Mouse (Mus musculus): ENCODE data around the gene Tmem81.
"Not testable (repeated sequence)": the region's sequence is repeated elsewhere in the genome, so short reads cannot be mapped to it uniquely, and the experiment has no call there.

Gene Tmem81

GRCm38 (mm10) chr1:132506058-132506457 is at the start of gene Tmem81:
Gene Tmem81 (plus strand): TSS chr1:132506230.
- DNase-seq (ENCODE audit: low spot score): no peak

GRCm38 (mm10) chr1:132464651-132465050 is 41.4 kb upstream of the Tmem81 start:
- DNase-seq (ENCODE audit: low spot score): no peak

- DNase-seq (ENCODE audit: low spot score): peak; percentile 39
These were observed 37.1 kb upstream of the Tmem81 start for GRCm38 (mm10) chr1:132468926-132469325.

- DNase-seq (ENCODE audit: low spot score): no peak
These were observed 36.5 kb upstream of the Tmem81 start for GRCm38 (mm10) chr1:132469519-132469918.

- not testable (repeated sequence) for DNase-seq (ENCODE audit: low spot score)
These were observed 36.0 kb upstream of the Tmem81 start for GRCm38 (mm10) chr1:132470031-132470430.

- no peak for DNase-seq (ENCODE audit: low spot score)
These were observed 35.0 kb upstream of the Tmem81 start for GRCm38 (mm10) chr1:132471032-132471431.

GRCm38 (mm10) chr1:132471499-132471898 is 34.5 kb upstream of the Tmem81 start:
- DNase-seq (ENCODE audit: low spot score): no peak

- DNase-seq (ENCODE audit: low spot score): no peak
These were observed 33.5 kb upstream of the Tmem81 start for GRCm38 (mm10) chr1:132472537-132472936.

- DNase-seq (ENCODE audit: low spot score): no peak
These were observed 31.5 kb upstream of the Tmem81 start for GRCm38 (mm10) chr1:132474496-132474895.

- no peak for DNase-seq (ENCODE audit: low spot score)
These were observed 29.5 kb upstream of the Tmem81 start for GRCm38 (mm10) chr1:132476575-132476927.

GRCm38 (mm10) chr1:132476928-132477691 is 28.9 kb upstream of the Tmem81 start, which contains the start of gene Rbbp5:
Gene Rbbp5 (plus strand): TSS chr1:132477365.
- peak; percentile 91 for DNase-seq (ENCODE audit: low spot score)

GRCm38 (mm10) chr1:132479438-132479837 is 26.6 kb upstream of the Tmem81 start:
- no peak for DNase-seq (ENCODE audit: low spot score)

- DNase-seq (ENCODE audit: low spot score): no peak
These were observed 24.4 kb upstream of the Tmem81 start for GRCm38 (mm10) chr1:132481619-132482018.

GRCm38 (mm10) chr1:132483234-132483633 is 22.8 kb upstream of the Tmem81 start:
- DNase-seq (ENCODE audit: low spot score): no peak

- DNase-seq (ENCODE audit: low spot score): no peak
These were observed 22.3 kb upstream of the Tmem81 start for GRCm38 (mm10) chr1:132483759-132484158.

GRCm38 (mm10) chr1:132500535-132500934 is 5.5 kb upstream of the Tmem81 start:
- no peak for DNase-seq (ENCODE audit: low spot score)

- DNase-seq (ENCODE audit: low spot score): no peak
These were observed 875 bp upstream of the Tmem81 start for GRCm38 (mm10) chr1:132505155-132505554.

GRCm38 (mm10) chr1:132506656-132507055 is 626 bp downstream of the Tmem81 start:
- DNase-seq (ENCODE audit: low spot score): no peak

- no peak for DNase-seq (ENCODE audit: low spot score)
These were observed 3.7 kb downstream of the Tmem81 start for GRCm38 (mm10) chr1:132509771-132510170.

GRCm38 (mm10) chr1:132511521-132511920 is 5.5 kb downstream of the Tmem81 start:
- no peak for DNase-seq (ENCODE audit: low spot score)

- DNase-seq (ENCODE audit: low spot score): no peak
These were observed 6.1 kb downstream of the Tmem81 start for GRCm38 (mm10) chr1:132512106-132512505.

GRCm38 (mm10) chr1:132515339-132515738 is 9.3 kb downstream of the Tmem81 start:
- DNase-seq (ENCODE audit: low spot score): no peak

- no peak for DNase-seq (ENCODE audit: low spot score)
These were observed 10.7 kb downstream of the Tmem81 start for GRCm38 (mm10) chr1:132516776-132517175.

GRCm38 (mm10) chr1:132518621-132519020 is 12.6 kb downstream of the Tmem81 start:
- no peak for DNase-seq (ENCODE audit: low spot score)

Data from adipocyte (in vitro differentiated cells).